Mouse (Mus musculus) limb, embryonic 11.5 days (tissue): ENCODE data around the gene Pgap2. TPM values are rescaled to one million over a fixed set of nuclear protein-coding genes. Genes with fewer than 3 reads are reported as not detected.

ENCODE experiments used
- polyA plus RNA-seq: library from polyadenylated mRNA; unstranded; fragments of >200 nt; fragmentation: Nextera tagmentation; extraction: Ambion mirVana; gene quantifications from 2 replicates; pipeline ENCODE4 v1.2.1, GENCODE M21; 2014

Pgap2 gene
- polyA plus RNA-seq, 1 experiment from 2014 or later, result 78.3 TPM

Other genes starting within 250 kb of the Pgap2 start
- 3.1 and 3.9 TPM in 2 replicates for gene Il18bp, start 191.5 kb upstream of the Pgap2 start, polyA plus RNA-seq
- 29.0 and 30.3 TPM in 2 replicates for gene Rnf121, start 144.7 kb upstream of the Pgap2 start, polyA plus RNA-seq
- gene Xndc1, start 144.7 kb upstream of the Pgap2 start, polyA plus RNA-seq, result 30.0 and 30.3 TPM in 2 replicates
- 1.6 and 2.4 TPM in 2 replicates for gene Xntrpc, start 144.5 kb upstream of the Pgap2 start, polyA plus RNA-seq
- not detected in 2 replicates for gene Trpc2, start 127.1 kb upstream of the Pgap2 start, polyA plus RNA-seq
- 0.67 and 2.1 TPM in 2 replicates for gene Art1, start 108.5 kb upstream of the Pgap2 start, polyA plus RNA-seq
- gene Art5, start 100.7 kb upstream of the Pgap2 start, polyA plus RNA-seq, result 4.9 and 5.8 TPM in 2 replicates
- gene Chrna10, start 93.4 kb upstream of the Pgap2 start, polyA plus RNA-seq, result 0.28 TPM in 1 of 2 replicates, not detected in the other
- 53.7 and 55.2 TPM in 2 replicates for gene Nup98, start within 50 bp of the Pgap2 start, polyA plus RNA-seq
- 54.4 and 58.7 TPM in 2 replicates for gene Rhog, start 45.8 kb downstream of the Pgap2 start, polyA plus RNA-seq
- 14.2 and 15.8 TPM in 2 replicates for gene Stim1, start 57.6 kb downstream of the Pgap2 start, polyA plus RNA-seq
- gene Rrm1, start 231.5 kb downstream of the Pgap2 start, polyA plus RNA-seq, result 261 and 275 TPM in 2 replicates